Mouse (Mus musculus): ENCODE results near the gene Cyb561.
A peak's percentile ranks its signal among the peaks of the same experiment; 100 is the strongest.

Gene Cyb561

GRCm38 (mm10) chr11:105921275-105921674 is 31.9 kb downstream of the Cyb561 start:
- DNase-seq (ENCODE audit: low read depth, low spot score), result no peak

GRCm38 (mm10) chr11:105920836-105921235 is 32.3 kb downstream of the Cyb561 start:
- no peak for DNase-seq (ENCODE audit: low read depth, low spot score)

GRCm38 (mm10) chr11:105920098-105920785 is 32.9 kb downstream of the Cyb561 start:
- DNase-seq (ENCODE audit: low read depth, low spot score), result no peak

- peak; percentile 47 for DNase-seq (ENCODE audit: low read depth, low spot score)
These were observed 39.6 kb downstream of the Cyb561 start for GRCm38 (mm10) chr11:105913580-105913979.

- peak; percentile 73 for DNase-seq (ENCODE audit: low read depth, low spot score)
These were observed 41.4 kb downstream of the Cyb561 start for GRCm38 (mm10) chr11:105911592-105912375.

GRCm38 (mm10) chr11:105911149-105911548 is 42.0 kb downstream of the Cyb561 start:
- no peak for DNase-seq (ENCODE audit: low read depth, low spot score)

GRCm38 (mm10) chr11:105909617-105910016 is 43.5 kb downstream of the Cyb561 start:
- peak; percentile 45 for DNase-seq (ENCODE audit: low read depth, low spot score)

- no peak for DNase-seq (ENCODE audit: low read depth, low spot score)
These were observed 44.2 kb downstream of the Cyb561 start for GRCm38 (mm10) chr11:105908926-105909325.

GRCm38 (mm10) chr11:105907381-105907780 is 45.8 kb downstream of the Cyb561 start:
- DNase-seq (ENCODE audit: low read depth, low spot score), result no peak

- no peak for DNase-seq (ENCODE audit: low read depth, low spot score)
These were observed 47.5 kb downstream of the Cyb561 start for GRCm38 (mm10) chr11:105905529-105906213.

- DNase-seq (ENCODE audit: low read depth, low spot score), result no peak
These were observed 50.2 kb downstream of the Cyb561 start for GRCm38 (mm10) chr11:105902956-105903355.

- no peak for DNase-seq (ENCODE audit: low read depth, low spot score)
These were observed 51.6 kb downstream of the Cyb561 start for GRCm38 (mm10) chr11:105901501-105901900.

GRCm38 (mm10) chr11:105899151-105899550 is 54.0 kb downstream of the Cyb561 start:
- peak; percentile 84 for DNase-seq (ENCODE audit: low read depth, low spot score)

GRCm38 (mm10) chr11:105887281-105887680 is 65.9 kb downstream of the Cyb561 start:
- DNase-seq (ENCODE audit: low read depth, low spot score), result no peak

- DNase-seq (ENCODE audit: low read depth, low spot score), result no peak
These were observed 67.6 kb downstream of the Cyb561 start for GRCm38 (mm10) chr11:105885558-105885957.
